Mouse (Mus musculus) forebrain, embryonic 14.5 days (tissue): ENCODE results near the gene 1600014C23Rik. TPM values are rescaled to one million over a fixed set of nuclear protein-coding genes. Genes with fewer than 3 reads are reported as not detected.

Experiments
- ATAC-seq: fragments of 200-750 bp; cut with Nextera tagmentation; 2 replicates; pipeline ENCODE4 v1.8.0; 2017; ENCODE audit warnings: mild to moderate bottlenecking, moderate library complexity
- DNase-seq: peaks from one replicate; pipeline ENCODE4 v3.0.0-alpha.2; 2015; ENCODE audit warnings: low spot score
- H3K27ac ChIP-seq: fragments of 300-500 bp; sonication (generic); 2 replicates; pipeline ENCODE4 v1.5.1; 2014; ENCODE audit warnings: low read depth, mild to moderate bottlenecking, control low read depth, low read length, moderate library complexity
- H3K27me3 ChIP-seq: fragments of 300-500 bp; sonication (generic); replicated peaks from 2 replicates; pipeline ENCODE4 v1.6.1; 2014; ENCODE audit warnings: low read length, control low read depth, mixed read lengths; ENCODE audit not compliant: control insufficient read depth, insufficient read depth
- H3K36me3 ChIP-seq: fragments of 300-500 bp; sonication (generic); 2 replicates; pipeline ENCODE4 v1.6.1; 2014; ENCODE audit warnings: low read length, control low read depth; ENCODE audit not compliant: control insufficient read depth, insufficient read depth
- H3K4me1 ChIP-seq: fragments of 300-500 bp; sonication (generic); 2 replicates; pipeline ENCODE4 v1.6.1; 2014; ENCODE audit warnings: antibody characterized with exemption, low read length, control low read depth; ENCODE audit not compliant: control insufficient read depth, insufficient read depth
- H3K4me2 ChIP-seq: fragments of 300-500 bp; sonication (generic); 2 replicates; pipeline ENCODE4 v1.6.1; 2014; ENCODE audit warnings: mild to moderate bottlenecking, control low read depth, low read length
- H3K4me3 ChIP-seq: fragments of 300-500 bp; sonication (generic); 2 replicates; pipeline ENCODE4 v1.5.1; 2014; ENCODE audit warnings: low read depth, low read length, control low read depth
- H3K9ac ChIP-seq: fragments of 300-500 bp; sonication (generic); 2 replicates; pipeline ENCODE4 v1.6.1; 2014; ENCODE audit warnings: mild to moderate bottlenecking, low read length, control low read depth, moderate library complexity
- H3K9me3 ChIP-seq: fragments of 300-500 bp; sonication (generic); replicated peaks from 2 replicates; pipeline ENCODE4 v1.6.1; 2016; ENCODE audit warnings: low read length, control low read depth, mixed read lengths; ENCODE audit not compliant: control insufficient read depth
- WGBS: fragments of 180-500 bp; shearing (Covaris S2); extraction: QIAGEN DNeasy Blood & Tissue Kit; methylation state at CpG from one replicate; pipeline ENCODE4 v1.1.7; 2014; 5-methylcytosine and 5-hydroxymethylcytosine counted together
- polyA plus RNA-seq: library from polyadenylated mRNA; unstranded; fragments of >200 nt; fragmentation: Nextera tagmentation; extraction: Ambion mirVana; gene quantifications from 2 replicates; pipeline ENCODE4 v1.2.1, GENCODE M21; 2014

1600014C23Rik gene
- polyA plus RNA-seq, 1 experiment from 2014 or later = 0.38 TPM

GRCm38 (mm10) chr17:45702254-45702653, 31.4 kb downstream of the 1600014C23Rik start:
- Histone ChIP-seq H3K4me3 (no peak overlapping the region), H3K4me2 (no peak overlapping the region), H3K4me1 (no peaks in the 10 kb centered on the region), H3K36me3 (peaks cover 12% of the 10 kb centered on the region; the same call in 1 of the 2 replicates), H3K9me3 (no peaks in the 10 kb centered on the region), H3K27me3 (no peaks in the 10 kb centered on the region), H3K9ac (no peak overlapping the region), H3K27ac (no peak overlapping the region)
- no peak for ATAC-seq
- 64% methylated on average over 4 of the region's 4 CpGs for WGBS
- DNase-seq = no peak

- Histone ChIP-seq H3K36me3 (peaks cover 20% of the 10 kb centered on the region; the same call in 1 of the 2 replicates), H3K27me3 (no peaks in the 10 kb centered on the region), H3K27ac (no peak overlapping the region), H3K4me3 (no peak overlapping the region), H3K9me3 (no peaks in the 10 kb centered on the region), H3K4me1 (no peaks in the 10 kb centered on the region), H3K9ac (no peak overlapping the region), H3K4me2 (no peak overlapping the region)
- DNase-seq (no peak), ATAC-seq (no peak)
- WGBS = 71% methylated on average over 9 of the region's 9 CpGs
Measured at GRCm38 (mm10) chr17:45701236-45701591, 32.4 kb downstream of the 1600014C23Rik start.

- 64% methylated on average over 9 of the region's 16 CpGs for WGBS
- peaks cover 20% of the 10 kb centered on the region; the same call in 1 of the 2 replicates for H3K36me3 ChIP-seq
- H3K27me3 ChIP-seq = no peaks in the 10 kb centered on the region
- H3K4me1 ChIP-seq = no peaks in the 10 kb centered on the region
- ATAC-seq = no peak
- no peak overlapping the region for H3K4me2 ChIP-seq
- H3K9ac ChIP-seq = no peak overlapping the region; the same call in 1 of the 2 replicates
- DNase-seq = no peak
- H3K9me3 ChIP-seq = no peaks in the 10 kb centered on the region
- H3K27ac ChIP-seq = no peak overlapping the region
- H3K4me3 ChIP-seq = no peak overlapping the region
Measured at GRCm38 (mm10) chr17:45700496-45701235, 33.0 kb downstream of the 1600014C23Rik start.

- peaks cover 20% of the 10 kb centered on the region; the same call in 1 of the 2 replicates for H3K36me3 ChIP-seq
- H3K27ac ChIP-seq = no peak overlapping the region
- H3K4me3 ChIP-seq = no peak overlapping the region
- H3K4me2 ChIP-seq = no peak overlapping the region
- H3K9ac ChIP-seq = no peak overlapping the region
- 86% methylated on average over 3 of the region's 3 CpGs for WGBS
- ATAC-seq (no peak), DNase-seq (no peak)
- no peaks in the 10 kb centered on the region for H3K27me3 ChIP-seq
- no peaks in the 10 kb centered on the region for H3K9me3 ChIP-seq
- H3K4me1 ChIP-seq = no peaks in the 10 kb centered on the region
Measured at GRCm38 (mm10) chr17:45699039-45699740, 34.5 kb downstream of the 1600014C23Rik start.

- Histone ChIP-seq H3K9ac (no peak overlapping the region), H3K4me3 (no peak overlapping the region), H3K4me1 (no peaks in the 10 kb centered on the region), H3K27me3 (no peaks in the 10 kb centered on the region), H3K27ac (no peak overlapping the region), H3K9me3 (no peaks in the 10 kb centered on the region), H3K36me3 (peaks cover 20% of the 10 kb centered on the region; the same call in 1 of the 2 replicates), H3K4me2 (no peak overlapping the region)
- no peak for DNase-seq
- WGBS = 82% methylated on average over 6 of the region's 6 CpGs
- ATAC-seq = no peak
Measured at GRCm38 (mm10) chr17:45698368-45698767, 35.3 kb downstream of the 1600014C23Rik start.

- Histone ChIP-seq H3K27me3 (no peaks in the 10 kb centered on the region), H3K27ac (no peak overlapping the region), H3K36me3 (peaks cover 20% of the 10 kb centered on the region; the same call in 1 of the 2 replicates), H3K9ac (no peak overlapping the region), H3K4me1 (no peaks in the 10 kb centered on the region), H3K9me3 (no peaks in the 10 kb centered on the region), H3K4me2 (no peak overlapping the region), H3K4me3 (no peak overlapping the region)
- ATAC-seq = no peak
- DNase-seq = no peak
- 88% methylated on average over 9 of the region's 9 CpGs for WGBS
Measured at GRCm38 (mm10) chr17:45696981-45697380, 36.7 kb downstream of the 1600014C23Rik start.

GRCm38 (mm10) chr17:45695227-45696120, 38.2 kb downstream of the 1600014C23Rik start:
- ATAC-seq (no peak), DNase-seq (no peak)
- 76% methylated on average over 23 of the region's 23 CpGs for WGBS
- Histone ChIP-seq H3K9me3 (no peaks in the 10 kb centered on the region), H3K27ac (no peak overlapping the region), H3K4me3 (no peak overlapping the region), H3K36me3 (peaks cover 20% of the 10 kb centered on the region; the same call in 1 of the 2 replicates), H3K27me3 (no peaks in the 10 kb centered on the region), H3K4me2 (no peak overlapping the region), H3K4me1 (no peaks in the 10 kb centered on the region), H3K9ac (no peak overlapping the region)

GRCm38 (mm10) chr17:45693812-45694565, 39.7 kb downstream of the 1600014C23Rik start:
- Histone ChIP-seq H3K4me3 (no peak overlapping the region), H3K9ac (no peak overlapping the region), H3K27ac (no peak overlapping the region), H3K36me3 (peaks cover 17% of the 10 kb centered on the region; the same call in 1 of the 2 replicates), H3K27me3 (no peaks in the 10 kb centered on the region), H3K4me1 (no peaks in the 10 kb centered on the region), H3K4me2 (no peak overlapping the region), H3K9me3 (no peaks in the 10 kb centered on the region)
- no peak for ATAC-seq
- no peak for DNase-seq
- WGBS = 84% methylated on average over 18 of the region's 18 CpGs
